In genomic region chr9:52148311-52148710, GRCm38 (mm10) we compare ENCODE assay signal across 13 mouse cellular contexts. TPM values are rescaled to one million over a fixed set of nuclear protein-coding genes. Genes with fewer than 3 reads are reported as not detected.
A peak's percentile ranks its signal among the peaks of the same experiment; 100 is the strongest.
DNase-seq lines count a peak whose midpoint lies in the region; ATAC-seq and TF ChIP-seq lines count a peak whose summit lies in the region.
"Had no signal": no experiment of that assay in that cellular context is flagged by ENCODE, and none has a peak within 500 bp of the region (broad histone marks: within the 10 kb centered on the region; RNA-seq: fewer than 3 reads in every experiment).

No protein-coding gene starts in this region.

- WGBS in forebrain, postnatal 0 days, result 9% methylated on average over 3 of the region's 3 CpGs
- WGBS in midbrain, embryonic 11.5 days, result 18% methylated on average over 3 of the region's 3 CpGs

- TF ChIP-seq CTCF in layer of hippocampus, adult 2 months (conservative IDR thresholded peaks at IDR 0.05), result no peak
- TF ChIP-seq CTCF in forebrain, postnatal 0 days (IDR thresholded peaks at IDR 0.05; ENCODE audit: low read depth), result no peak

- H3K9me3 ChIP-seq in forebrain, postnatal 0 days (ENCODE audit: low read length), result no peaks in the 10 kb centered on the region
- no peaks in the 10 kb centered on the region for H3K9me3 ChIP-seq in midbrain, embryonic 11.5 days (ENCODE audit: control insufficient read depth, low read length)

- no peaks in the 10 kb centered on the region for H3K36me3 ChIP-seq in forebrain, postnatal 0 days (ENCODE audit: insufficient read depth)
- no peaks in the 10 kb centered on the region; the same call in 1 of the 2 replicates for H3K36me3 ChIP-seq in midbrain, embryonic 11.5 days (ENCODE audit: control insufficient read depth, insufficient read depth, low read length)

- 0 out of 2 replicates have a peak overlapping the region, but pooled peaks have one; percentile 6 for H3K9ac ChIP-seq in forebrain, postnatal 0 days
- H3K9ac ChIP-seq in midbrain, embryonic 11.5 days (ENCODE audit: low read length), result peak overlapping the region; percentile 68

- H3K27me3 ChIP-seq in forebrain, postnatal 0 days (ENCODE audit: insufficient read depth, low read length), result no peaks in the 10 kb centered on the region
- H3K27me3 ChIP-seq in midbrain, embryonic 11.5 days (ENCODE audit: control insufficient read depth, insufficient read depth, low read length), result no peaks in the 10 kb centered on the region

- H3K4me1 ChIP-seq in forebrain, postnatal 0 days (ENCODE audit: insufficient read depth), result peaks cover 30% of the 10 kb centered on the region; the same call in 1 of the 2 replicates
- H3K4me1 ChIP-seq in midbrain, embryonic 11.5 days (ENCODE audit: control insufficient read depth, insufficient read depth, low read length), result peaks cover 16% of the 10 kb centered on the region

- peak overlapping the region; percentile 66; the same call in 1 of the 2 replicates for H3K27ac ChIP-seq in layer of hippocampus, adult 2 months
- H3K27ac ChIP-seq in forebrain, postnatal 0 days (ENCODE audit: low read depth, low read length), result 0 out of 2 replicates have a peak overlapping the region, but pooled peaks have one; percentile 68
- peak overlapping the region; percentile 94 for H3K27ac ChIP-seq in midbrain, embryonic 11.5 days (ENCODE audit: low read depth, low read length)

- no peak overlapping the region for H3K4me3 ChIP-seq in layer of hippocampus, adult 2 months
- H3K4me3 ChIP-seq in forebrain, postnatal 0 days (ENCODE audit: low read depth, low read length), result peak overlapping the region; percentile 25
- H3K4me3 ChIP-seq in midbrain, embryonic 11.5 days (ENCODE audit: low read depth, low read length), result peak overlapping the region; percentile 45

- no peak for ATAC-seq in forebrain, postnatal 0 days
- ATAC-seq in midbrain, embryonic 11.5 days (ENCODE audit: low FRiP score), result peak; percentile 66

- peak overlapping the region; percentile 42 for H3K4me2 ChIP-seq in forebrain, postnatal 0 days (ENCODE audit: low read depth)
- peak overlapping the region; percentile 49 for H3K4me2 ChIP-seq in midbrain, embryonic 11.5 days

- no peak for DNase-seq in layer of hippocampus, adult 2 months (ENCODE audit: low spot score in 2 of 2)
- DNase-seq in layer of hippocampus, adult 11-12 months (ENCODE audit: low spot score), result no peak
- peak; percentile 23 for DNase-seq in forebrain, postnatal 0 days
- DNase-seq in midbrain, embryonic 11.5 days (ENCODE audit: low spot score, missing footprints), result no peak
- DNase-seq in adrenal gland, postnatal 10 days, result no peak
- DNase-seq in urinary bladder, postnatal 14 days (ENCODE audit: low spot score), result no peak
- DNase-seq in spleen, postnatal 10 days (ENCODE audit: low spot score in 2 of 2), result no peak
- no peak for DNase-seq in urinary bladder, postnatal 10 days (ENCODE audit: low spot score)
- DNase-seq: cerebellum, postnatal 14 days; heart, adult 18-20 months; kidney, adult 9 months; layer of hippocampus, postnatal 36 days; right cerebral cortex, adult 18-20 months had no signal

RNA-seq across cellular contexts. Expression of gene Zc3h12c, which starts 20.1 kb away (rescaled TPM):
- 10 to 100 TPM; 11.5 to 11.8 TPM for total RNA-seq in layer of hippocampus, adult 2 months (2021)
- total RNA-seq in forebrain, postnatal 0 days (2014; rRNA removed), result 12.1 and 18.5 TPM in 2 replicates
- polyA plus RNA-seq in forebrain, postnatal 0 days (2015; fragmentation: Nextera tagmentation; extraction: Ambion mirVana), result 3.0 and 3.2 TPM in 2 replicates
- polyA plus RNA-seq in midbrain, embryonic 11.5 days (2014; fragmentation: Nextera tagmentation; extraction: Ambion mirVana), result 17.2 and 17.8 TPM in 2 replicates
- 10 to 100 TPM; 13.9 to 18.4 TPM for total RNA-seq in adrenal gland, postnatal 10 days (2021)
